Mouse (Mus musculus) forebrain, embryonic 11.5 days (tissue): Measurements from ENCODE around the gene Ankrd50. TPM values are rescaled to one million over a fixed set of nuclear protein-coding genes. Genes with fewer than 3 reads are reported as not detected.

Source experiments
- ATAC-seq: fragments of 200-750 bp; cut with Nextera tagmentation; replicated peaks from 2 replicates; pipeline ENCODE4 v1.8.0; 2017; ENCODE audit warnings: moderate TSS enrichment; ENCODE audit not compliant: low FRiP score
- DNase-seq: peaks from one replicate; pipeline ENCODE4 v3.0.0-alpha.2; 2017; ENCODE audit warnings: low spot score
- H3K27ac ChIP-seq: fragments of 300-500 bp; sonication (generic); 2 replicates; pipeline ENCODE4 v1.5.1; 2014; ENCODE audit warnings: low read depth, low read length
- H3K27me3 ChIP-seq: fragments of 300-500 bp; sonication (generic); 2 replicates; pipeline ENCODE4 v1.6.1; 2014; ENCODE audit warnings: mild to moderate bottlenecking, low read length, mixed read lengths; ENCODE audit not compliant: control insufficient read depth, insufficient read depth
- H3K36me3 ChIP-seq: fragments of 300-500 bp; sonication (generic); 2 replicates; pipeline ENCODE4 v1.6.1; 2014; ENCODE audit warnings: mild to moderate bottlenecking, low read length, moderate library complexity, mixed read lengths; ENCODE audit not compliant: control insufficient read depth, insufficient read depth
- H3K4me1 ChIP-seq: fragments of 300-500 bp; sonication (generic); replicated peaks from 2 replicates; pipeline ENCODE4 v1.6.1; 2014; ENCODE audit warnings: low read length, mixed read lengths; ENCODE audit not compliant: control insufficient read depth, insufficient read depth
- H3K4me2 ChIP-seq: fragments of 300-500 bp; sonication (generic); 2 replicates; pipeline ENCODE4 v1.6.1; 2014; ENCODE audit warnings: low read depth, mild to moderate bottlenecking, low read length, moderate library complexity, mixed read lengths; ENCODE audit not compliant: severe bottlenecking
- H3K4me3 ChIP-seq: fragments of 300-500 bp; sonication (generic); 2 replicates; pipeline ENCODE4 v1.5.1; 2014; ENCODE audit warnings: low read depth, low read length
- H3K9ac ChIP-seq: fragments of 300-500 bp; sonication (generic); 2 replicates; pipeline ENCODE4 v1.6.1; 2014; ENCODE audit warnings: low read length
- H3K9me3 ChIP-seq: fragments of 300-500 bp; sonication (generic); 2 replicates; pipeline ENCODE4 v1.6.1; 2016; ENCODE audit warnings: low read length, mixed read lengths; ENCODE audit not compliant: control insufficient read depth
- WGBS: fragments of 180-500 bp; shearing (Covaris S2); extraction: QIAGEN DNeasy Blood & Tissue Kit; methylation state at CpG from one replicate; pipeline ENCODE4 v1.1.7; 2014; 5-methylcytosine and 5-hydroxymethylcytosine counted together
- polyA plus RNA-seq: library from polyadenylated mRNA; unstranded; fragments of >200 nt; fragmentation: Nextera tagmentation; extraction: Ambion mirVana; gene quantifications from 2 replicates; pipeline ENCODE4 v1.2.1, GENCODE M21; 2014

Gene Ankrd50
- polyA plus RNA-seq, 1 experiment from 2014 or later: 27.0 TPM

DNA sequence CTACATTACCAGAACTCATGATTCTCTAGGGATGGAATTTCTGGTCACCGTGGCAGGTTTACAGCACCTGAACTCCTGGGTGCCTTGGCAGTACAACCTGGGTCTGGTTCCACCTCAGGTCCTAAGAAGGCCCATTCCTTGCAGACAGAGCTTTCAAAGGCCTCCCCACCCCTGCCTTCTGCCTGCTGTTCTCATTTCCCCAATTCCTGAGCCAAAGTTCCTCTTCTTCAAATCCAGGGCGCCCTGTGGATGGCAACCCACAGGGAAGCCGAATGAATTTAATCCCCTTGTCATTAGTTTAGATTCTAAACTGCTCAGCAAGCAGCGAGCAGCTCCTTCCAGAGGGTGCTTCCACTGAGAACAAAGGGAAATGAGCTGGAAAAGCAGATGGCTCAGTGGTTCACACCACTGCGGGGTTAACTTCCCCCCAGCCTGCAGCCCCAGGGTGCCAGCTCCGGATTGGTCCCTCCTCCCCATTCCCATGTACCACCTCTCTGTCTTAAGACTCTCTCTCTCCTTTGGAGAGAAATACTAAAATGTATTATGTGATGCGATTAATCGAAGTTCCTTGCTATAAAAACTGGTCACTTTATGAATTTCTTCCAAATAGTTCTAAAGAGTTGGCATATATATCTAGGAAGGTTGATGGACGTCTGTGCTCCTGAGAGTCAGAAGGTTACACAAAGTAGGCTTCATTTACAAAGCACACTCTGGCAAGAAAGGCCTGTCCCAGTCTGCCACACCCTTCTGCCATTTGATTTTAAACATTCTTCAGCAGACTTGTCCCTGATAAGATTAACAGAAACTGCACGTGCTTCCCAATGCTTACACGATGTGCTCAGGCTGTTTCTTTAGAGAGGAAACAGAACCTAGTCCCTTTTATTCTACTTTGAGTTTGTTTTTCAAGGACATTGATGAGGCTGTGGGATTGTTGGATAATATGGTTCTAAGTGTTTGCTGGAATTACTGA, 50.9 kb downstream of the Ankrd50 start:
- H3K4me2 ChIP-seq: no peak overlapping the region
- 0 out of 2 replicates have a peak, but pooled peaks cover 2% of the 10 kb centered on the region for H3K4me1 ChIP-seq
- H3K27ac ChIP-seq: no peak overlapping the region; the same call in 1 of the 2 replicates
- DNase-seq (no peak), ATAC-seq (0 out of 2 replicates have a peak, but pooled peaks have one; percentile 36)
- H3K9ac ChIP-seq: no peak overlapping the region
- no peaks in the 10 kb centered on the region for H3K27me3 ChIP-seq
- H3K36me3 ChIP-seq: no peaks in the 10 kb centered on the region
- H3K9me3 ChIP-seq: peaks cover 3% of the 10 kb centered on the region; the same call in 1 of the 2 replicates
- WGBS: 12% methylated on average over 11 of the region's 11 CpGs
- H3K4me3 ChIP-seq: no peak overlapping the region

DNA sequence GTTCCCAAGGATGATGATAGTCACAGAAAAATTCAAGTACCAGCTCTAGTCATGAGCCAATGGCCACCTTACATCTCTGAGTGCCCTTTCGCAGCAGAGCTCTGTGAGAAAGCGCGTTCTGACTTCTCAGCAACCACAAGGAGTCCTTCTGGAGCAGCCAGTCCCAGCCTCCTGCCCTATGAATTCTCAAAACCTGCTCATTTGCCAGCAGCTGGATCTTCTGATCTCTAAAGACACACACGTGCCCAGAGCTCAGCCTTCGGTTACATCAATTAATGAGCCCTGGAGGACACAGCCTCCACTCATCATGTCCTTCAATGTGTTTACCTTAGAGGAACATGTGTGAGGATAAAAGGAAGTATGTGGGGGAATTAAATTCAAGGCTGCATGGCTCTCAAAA, 53.2 kb downstream of the Ankrd50 start:
- ATAC-seq: no peak
- WGBS: 85% methylated on average over 5 of the region's 5 CpGs
- no peak overlapping the region for H3K4me3 ChIP-seq
- H3K4me2 ChIP-seq: no peak overlapping the region
- H3K4me1 ChIP-seq: 0 out of 2 replicates have a peak, but pooled peaks cover 2% of the 10 kb centered on the region
- H3K9ac ChIP-seq: no peak overlapping the region
- H3K27me3 ChIP-seq: no peaks in the 10 kb centered on the region
- H3K36me3 ChIP-seq: no peaks in the 10 kb centered on the region
- peaks cover 3% of the 10 kb centered on the region; the same call in 1 of the 2 replicates for H3K9me3 ChIP-seq
- H3K27ac ChIP-seq: no peak overlapping the region
- no peak for DNase-seq

GRCm38 (mm10) chr3:38431042-38431441, 53.6 kb downstream of the Ankrd50 start:
- ATAC-seq (no peak), DNase-seq (no peak)
- H3K9me3 ChIP-seq: peaks cover 3% of the 10 kb centered on the region; the same call in 1 of the 2 replicates
- H3K36me3 ChIP-seq: no peaks in the 10 kb centered on the region
- H3K4me1 ChIP-seq: 0 out of 2 replicates have a peak, but pooled peaks cover 2% of the 10 kb centered on the region
- no peaks in the 10 kb centered on the region for H3K27me3 ChIP-seq
- H3K4me3 ChIP-seq: no peak overlapping the region
- no peak overlapping the region for H3K4me2 ChIP-seq
- WGBS: 74% methylated on average over 6 of the region's 6 CpGs
- no peak overlapping the region for H3K27ac ChIP-seq
- no peak overlapping the region for H3K9ac ChIP-seq

DNA sequence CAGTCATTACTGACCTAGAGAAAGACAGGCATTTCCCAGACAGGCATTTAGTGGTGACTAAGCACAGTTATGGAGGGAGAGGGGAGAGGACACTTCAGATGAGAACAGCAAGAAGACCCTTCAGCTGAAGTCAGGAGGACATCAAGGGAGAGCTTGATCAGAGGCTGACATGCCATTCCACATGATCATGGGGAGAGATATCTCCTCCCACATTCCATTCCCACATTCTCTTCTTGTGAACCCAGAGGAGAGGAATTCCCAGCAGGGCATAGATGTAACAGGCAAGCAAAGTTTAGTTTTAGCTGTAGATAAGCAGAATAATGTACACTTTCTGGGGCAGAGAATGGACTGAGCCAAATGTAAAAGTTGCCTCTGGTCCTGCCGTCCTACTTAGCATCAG, 57.4 kb downstream of the Ankrd50 start:
- H3K4me2 ChIP-seq: no peak overlapping the region
- H3K9me3 ChIP-seq: no peaks in the 10 kb centered on the region
- no peak overlapping the region for H3K4me3 ChIP-seq
- H3K27ac ChIP-seq: no peak overlapping the region
- no peak for DNase-seq
- no peak for ATAC-seq
- H3K9ac ChIP-seq: no peak overlapping the region
- H3K36me3 ChIP-seq: no peaks in the 10 kb centered on the region
- 92% methylated on average over 1 of the region's 1 CpGs for WGBS
- no peaks in the 10 kb centered on the region for H3K4me1 ChIP-seq
- no peaks in the 10 kb centered on the region for H3K27me3 ChIP-seq

- H3K4me3 ChIP-seq: no peak overlapping the region
- DNase-seq (no peak), ATAC-seq (no peak)
- no peak overlapping the region for H3K4me2 ChIP-seq
- no peaks in the 10 kb centered on the region for H3K36me3 ChIP-seq
- no peaks in the 10 kb centered on the region for H3K4me1 ChIP-seq
- no peaks in the 10 kb centered on the region for H3K9me3 ChIP-seq
- WGBS: 76% methylated on average over 4 of the region's 4 CpGs
- H3K9ac ChIP-seq: no peak overlapping the region
- H3K27ac ChIP-seq: no peak overlapping the region
- H3K27me3 ChIP-seq: no peaks in the 10 kb centered on the region
Observed at GRCm38 (mm10) chr3:38423966-38424365, 60.7 kb downstream of the Ankrd50 start.

DNA sequence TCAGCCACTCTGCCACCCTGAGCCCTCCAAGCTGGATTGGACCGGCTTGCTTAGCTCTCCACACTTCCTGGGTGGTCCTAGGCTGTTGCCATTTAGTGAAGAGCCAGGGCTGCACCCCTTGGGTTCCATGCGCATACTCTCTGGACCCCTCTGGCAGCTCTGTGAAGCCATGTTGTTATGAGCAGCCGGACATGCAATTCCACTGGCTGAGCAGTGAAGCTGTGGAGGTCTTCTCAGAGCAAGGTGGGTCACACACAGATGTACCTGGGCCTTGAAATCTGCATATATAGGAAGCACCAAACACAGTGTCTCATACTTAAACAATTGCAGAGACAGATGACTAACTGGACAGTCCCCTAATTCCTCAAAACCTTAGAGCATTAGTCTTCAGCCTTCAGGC, 64.7 kb downstream of the Ankrd50 start:
- ATAC-seq (no peak), DNase-seq (no peak)
- Histone ChIP-seq H3K4me1 (no peaks in the 10 kb centered on the region), H3K4me2 (no peak overlapping the region), H3K9me3 (no peaks in the 10 kb centered on the region), H3K27ac (no peak overlapping the region), H3K4me3 (no peak overlapping the region), H3K36me3 (no peaks in the 10 kb centered on the region), H3K27me3 (no peaks in the 10 kb centered on the region), H3K9ac (no peak overlapping the region)
- WGBS: 93% methylated on average over 3 of the region's 3 CpGs

- Histone ChIP-seq H3K27me3 (no peaks in the 10 kb centered on the region), H3K4me3 (no peak overlapping the region), H3K9ac (no peak overlapping the region), H3K9me3 (no peaks in the 10 kb centered on the region), H3K4me1 (no peaks in the 10 kb centered on the region), H3K4me2 (no peak overlapping the region), H3K27ac (no peak overlapping the region), H3K36me3 (no peaks in the 10 kb centered on the region)
- DNase-seq (no peak), ATAC-seq (no peak)
- 62% methylated on average over 3 of the region's 3 CpGs for WGBS
Observed at GRCm38 (mm10) chr3:38415292-38415930, 69.2 kb downstream of the Ankrd50 start.
